Comparison of ENCODE assay signal across 12 mouse cellular contexts in genomic region chr2:130767483-130767882, GRCm38 (mm10).
DNase-seq lines count a peak whose midpoint lies in the region; ATAC-seq and TF ChIP-seq lines count a peak whose summit lies in the region.
"Had no signal": no experiment of that assay in that cellular context is flagged by ENCODE, and none has a peak within 500 bp of the region (broad histone marks: within the 10 kb centered on the region; RNA-seq: fewer than 3 reads in every experiment).

No protein-coding gene starts in this region.

- H3K9ac ChIP-seq in intestine, postnatal 0 days (ENCODE audit: low read depth, low read length), result no peak overlapping the region
- no peak overlapping the region for H3K9ac ChIP-seq in intestine, embryonic 15.5 days
- H3K9ac ChIP-seq: forebrain, embryonic 13.5 days; neural tube, embryonic 13.5 days had no signal

- no peak for ATAC-seq in intestine, postnatal 0 days
- no peak for ATAC-seq in intestine, embryonic 15.5 days
- ATAC-seq: forebrain, embryonic 13.5 days had no signal

- no peaks in the 10 kb centered on the region for H3K9me3 ChIP-seq in intestine, postnatal 0 days (ENCODE audit: control insufficient read depth)
- H3K9me3 ChIP-seq in intestine, embryonic 15.5 days, result no peaks in the 10 kb centered on the region
- H3K9me3 ChIP-seq: forebrain, embryonic 13.5 days; neural tube, embryonic 13.5 days had no signal

- H3K4me1 ChIP-seq in intestine, postnatal 0 days (replicated peaks; ENCODE audit: control insufficient read depth, insufficient read depth, low read length), result no peaks in the 10 kb centered on the region
- no peaks in the 10 kb centered on the region for H3K4me1 ChIP-seq in intestine, embryonic 15.5 days (replicated peaks)
- H3K4me1 ChIP-seq: forebrain, embryonic 13.5 days; neural tube, embryonic 13.5 days had no signal

- TF ChIP-seq CTCF in intestine, postnatal 0 days (IDR thresholded peaks at IDR 0.05; ENCODE audit: low read depth), result peak; percentile 55

- DNase-seq in 416B (ENCODE audit: low read depth) (peak; percentile 46), ES-CJ7 (ENCODE audit: low read depth, low spot score) (peak; percentile 55)
- DNase-seq in forelimb bud, embryonic 11.5 days (ENCODE audit: low read depth, low spot score), result peak; percentile 3
- no peak for DNase-seq in urinary bladder, adult 2 months (ENCODE audit: low spot score)
- DNase-seq in testis, postnatal 10 days (ENCODE audit: low spot score), result no peak
- no peak for DNase-seq in cerebellum, postnatal 25 days
- DNase-seq: cerebellum, adult 9-10 months; lung, postnatal 36 days had no signal

- H3K4me2 ChIP-seq in intestine, postnatal 0 days (replicated peaks; ENCODE audit: low read depth), result no peak overlapping the region
- no peak overlapping the region for H3K4me2 ChIP-seq in intestine, embryonic 15.5 days (replicated peaks)
- H3K4me2 ChIP-seq: forebrain, embryonic 13.5 days; neural tube, embryonic 13.5 days had no signal

- H3K27ac ChIP-seq in intestine, postnatal 0 days (ENCODE audit: low read depth, low read length), result no peak overlapping the region
- H3K27ac ChIP-seq in intestine, embryonic 15.5 days, result no peak overlapping the region
- H3K27ac ChIP-seq: forebrain, embryonic 13.5 days; neural tube, embryonic 13.5 days had no signal

- no peak overlapping the region for H3K4me3 ChIP-seq in intestine, postnatal 0 days (ENCODE audit: low read depth, low read length)
- no peak overlapping the region for H3K4me3 ChIP-seq in intestine, embryonic 15.5 days (replicated peaks)
- H3K4me3 ChIP-seq: forebrain, embryonic 13.5 days; neural tube, embryonic 13.5 days had no signal

- WGBS in intestine, postnatal 0 days, result 73% methylated on average over 2 of the region's 2 CpGs
- WGBS in intestine, embryonic 15.5 days, result 72% methylated on average over 2 of the region's 2 CpGs

- peaks cover 67% of the 10 kb centered on the region for H3K36me3 ChIP-seq in intestine, postnatal 0 days (ENCODE audit: control insufficient read depth, insufficient read depth)
- H3K36me3 ChIP-seq in intestine, embryonic 15.5 days, result peaks cover 27% of the 10 kb centered on the region

- no peaks in the 10 kb centered on the region for H3K27me3 ChIP-seq in intestine, postnatal 0 days (replicated peaks; ENCODE audit: control insufficient read depth, insufficient read depth, low read length)
- no peaks in the 10 kb centered on the region for H3K27me3 ChIP-seq in intestine, embryonic 15.5 days (replicated peaks)
- H3K27me3 ChIP-seq: forebrain, embryonic 13.5 days; neural tube, embryonic 13.5 days had no signal

Comparison
In these comparisons a context has a peak if more than half of its experiments do, and no peak if none do; other contexts are left out.
1. DNase-seq: peak in 416B (single experiment), ES-CJ7 (single experiment) and forelimb bud, embryonic 11.5 days (single experiment); none in urinary bladder, adult 2 months (single experiment), testis, postnatal 10 days (single experiment) and cerebellum, postnatal 25 days (0 of 2).